Mouse (Mus musculus) right cerebral cortex, adult 18-20 months (tissue): ENCODE measurements at regions not wholly inside any gene's neighbourhood (a gene's known extent, or its start where the extent isn't known, plus 50 kb on each side); places are given as distances from the start of the nearest gene placed in this dataset.

Experiments
- DNase-seq: peaks from one replicate; pipeline ENCODE4 v3.0.0; 2022; ENCODE audit warnings: mixed read lengths

DNA sequence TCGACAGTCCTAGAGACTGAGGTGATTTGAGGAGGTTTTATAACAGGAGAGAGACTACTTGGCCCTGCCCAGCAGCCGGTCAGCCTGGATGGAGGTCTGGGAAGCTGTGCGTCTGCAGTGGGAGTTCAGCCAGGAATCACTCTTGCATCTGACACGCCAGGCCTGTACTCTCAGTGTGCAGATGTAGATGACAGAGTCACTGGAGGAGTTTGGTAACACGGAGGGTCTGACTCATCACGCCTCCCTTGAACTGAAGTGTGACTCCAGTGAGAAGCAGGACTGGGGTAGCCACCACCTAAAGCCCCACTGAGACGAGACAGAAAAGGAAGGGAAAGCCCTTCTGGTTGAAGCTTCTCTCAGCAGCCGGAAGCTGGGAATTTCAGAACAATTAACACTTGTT is 55.9 kb downstream of the C1ql2 start:
- DNase-seq: peak; percentile 16

DNA sequence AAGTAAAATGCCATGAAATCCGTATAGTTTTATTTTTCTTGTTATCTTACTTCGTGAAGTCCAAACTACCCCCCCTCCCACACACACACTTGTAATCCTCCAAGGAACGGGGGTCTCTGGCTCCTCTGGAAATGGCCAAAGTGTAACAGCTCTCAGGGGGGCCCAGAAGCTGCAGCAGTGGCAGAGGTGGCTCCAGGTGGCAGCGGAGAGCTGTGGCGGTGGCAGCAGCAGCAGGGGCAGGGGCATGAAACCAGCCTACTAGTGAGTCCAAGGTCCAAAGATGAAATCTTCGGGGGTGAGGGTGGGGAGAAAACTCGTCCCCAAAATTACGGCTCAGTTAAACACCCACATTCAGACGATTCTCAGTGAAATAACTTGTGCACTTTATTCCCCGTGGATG is 62.9 kb downstream of the C1ql2 start:
- no peak for DNase-seq

DNA sequence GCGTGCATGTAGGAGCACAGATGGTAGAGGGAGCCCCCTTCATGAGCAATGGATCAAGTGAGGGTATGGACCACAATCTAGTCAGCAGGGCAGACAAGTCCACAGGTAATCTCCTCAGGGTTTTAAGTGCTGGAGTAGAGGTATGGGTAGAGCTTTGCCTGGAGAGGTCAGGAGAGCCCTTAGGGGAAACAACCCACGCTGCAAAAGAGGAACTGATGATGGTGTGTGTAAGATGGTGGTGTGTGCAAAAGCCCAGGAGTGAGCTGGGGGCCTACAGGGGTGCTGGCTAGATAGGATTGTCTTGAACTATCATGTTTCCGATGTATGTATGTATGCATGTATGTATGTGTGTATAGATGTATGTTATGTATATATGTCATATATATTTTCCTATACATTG is 75.6 kb downstream of the C1ql2 start:
- DNase-seq: no peak
